Mouse (Mus musculus): ENCODE measurements around the gene Psma6.

- TF ChIP-seq TAL1 (IDR thresholded peaks at IDR 0.05; ENCODE audit: low read length) (no peak), GATA1 (IDR thresholded peaks at IDR 0.05; ENCODE audit: low read length) (no peak)
These were observed 62.8 kb downstream of the Psma6 start for GRCm38 (mm10) chr12:55446746-55447395.
